Mouse (Mus musculus): Measurements from ENCODE around the gene Trim58.

Trim58 gene

GRCm38 (mm10) chr11:58643350-58643749 is 3.1 kb downstream of the Trim58 start:
- no peak for DNase-seq (ENCODE audit: low read depth, low spot score)

GRCm38 (mm10) chr11:58655151-58655550 is 14.9 kb downstream of the Trim58 start:
- no peak for DNase-seq (ENCODE audit: low read depth, low spot score)

DNA sequence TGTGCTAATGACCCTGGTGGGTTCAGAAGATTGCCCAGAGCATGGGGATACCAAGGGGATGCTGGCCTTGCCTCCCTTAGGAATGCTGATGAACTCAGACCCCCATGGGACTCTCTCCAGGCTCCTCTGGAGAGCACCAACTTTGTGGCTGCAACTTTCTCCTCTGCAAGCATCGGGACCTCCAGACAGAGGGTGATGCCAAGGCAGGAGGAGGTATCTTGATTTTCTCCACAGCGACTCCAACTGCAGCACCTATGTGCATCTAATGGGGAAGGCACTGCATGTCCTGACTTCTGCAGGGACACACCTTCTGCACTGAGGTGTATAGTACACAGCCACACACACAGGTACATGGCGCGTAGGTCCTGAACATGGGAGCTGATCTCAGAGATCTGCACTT is 18.3 kb downstream of the Trim58 start, which contains the start of gene Olfr322:
Olfr322 (plus strand) TSS at position 187 of the 400 bp plus-strand sequence.
- no peak for DNase-seq (ENCODE audit: low read depth, low spot score)

GRCm38 (mm10) chr11:58669252-58669651 is 29.0 kb downstream of the Trim58 start:
- no peak for DNase-seq (ENCODE audit: low read depth, low spot score)

DNA sequence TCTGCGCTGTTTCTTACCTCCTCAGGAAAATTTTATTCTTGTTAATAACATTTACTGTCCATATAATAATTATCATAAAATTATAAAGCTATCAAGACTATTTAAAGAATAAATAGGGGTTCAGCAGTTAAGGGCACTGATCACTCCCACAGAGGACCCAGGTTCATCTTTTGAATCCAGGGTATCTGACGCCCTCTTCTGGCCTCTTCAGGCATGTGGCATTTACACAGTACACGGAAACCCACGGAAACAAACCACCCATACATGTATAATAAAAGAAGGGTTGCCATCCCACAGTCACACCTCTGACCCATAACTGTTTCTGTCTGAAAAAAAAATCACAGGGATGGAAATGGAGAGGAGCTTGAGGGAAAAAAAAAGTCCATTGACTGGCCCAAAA is 31.6 kb downstream of the Trim58 start:
- no peak for DNase-seq (ENCODE audit: low read depth, low spot score)

DNA sequence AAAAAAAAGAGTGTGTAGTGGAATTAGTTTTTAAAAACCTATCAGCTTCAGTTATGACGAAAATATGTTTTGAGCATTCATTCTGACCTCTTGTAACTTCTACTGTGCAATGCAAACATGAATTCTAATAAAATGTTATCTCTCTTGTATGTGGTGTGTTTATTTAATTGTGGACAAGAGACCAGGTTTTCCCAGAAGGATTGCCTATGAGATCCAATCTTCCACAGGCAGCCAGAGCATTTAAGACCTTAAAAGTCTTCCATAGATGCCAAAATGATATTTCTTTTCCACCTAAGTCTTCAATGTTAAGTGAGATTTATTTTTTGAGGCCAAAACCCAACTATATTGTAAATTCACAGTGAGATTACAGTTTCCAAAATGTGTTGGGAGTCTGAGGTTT is 40.5 kb downstream of the Trim58 start, which contains the start of gene Olfr320:
Olfr320 (plus strand) TSS at position 301 of the 400 bp plus-strand sequence.
- DNase-seq (ENCODE audit: low read depth, low spot score) = no peak

DNA sequence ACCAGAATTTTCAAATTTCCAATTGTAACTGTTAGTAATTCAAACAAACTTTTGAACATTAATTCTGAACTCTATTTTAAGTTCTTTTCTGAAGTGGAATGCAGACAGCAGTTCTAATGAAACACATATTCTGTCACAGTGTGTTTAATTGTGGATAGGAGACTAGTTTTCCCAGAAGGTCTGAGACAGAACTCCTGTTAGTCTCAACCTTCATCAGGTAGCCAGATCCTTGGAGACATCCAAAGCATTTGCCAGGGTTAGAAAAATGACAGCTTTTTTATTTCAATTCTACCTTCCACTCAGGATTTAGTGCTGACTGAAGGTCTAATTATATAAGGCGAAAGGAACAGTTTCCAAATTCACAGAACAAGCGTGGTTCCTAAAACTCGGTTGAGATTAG is 58.6 kb downstream of the Trim58 start, which contains the start of gene Olfr319:
Olfr319 (plus strand) TSS at position 301 of the 400 bp plus-strand sequence.
- no peak for DNase-seq (ENCODE audit: low read depth, low spot score)

Measured in retina, adult 2 months (tissue).